Mouse (Mus musculus) stomach, embryonic 14.5 days (tissue): ENCODE results near the gene Sfn. TPM values are rescaled to one million over a fixed set of nuclear protein-coding genes. Genes with fewer than 3 reads are reported as not detected.
"Not testable (repeated sequence)": the region's sequence is repeated elsewhere in the genome, so short reads cannot be mapped to it uniquely, and the experiment has no call there.

Experiments
- ATAC-seq: fragments of 200-750 bp; cut with Nextera tagmentation; 2 replicates; pipeline ENCODE4 v1.8.0; 2017; ENCODE audit warnings: low read depth, moderate TSS enrichment; ENCODE audit not compliant: insufficient number of reproducible peaks, insufficient read depth, low FRiP score
- H3K27ac ChIP-seq: fragments of 300-500 bp; sonication (generic); 2 replicates; pipeline ENCODE4 v1.5.1; 2014; ENCODE audit warnings: mild to moderate bottlenecking, low read length, moderate library complexity, mixed read lengths
- H3K27me3 ChIP-seq: fragments of 300-500 bp; sonication (generic); 2 replicates; pipeline ENCODE4 v1.6.1; 2014; ENCODE audit warnings: low read length, control low read depth, mixed read lengths; ENCODE audit not compliant: control insufficient read depth, insufficient read depth
- H3K36me3 ChIP-seq: fragments of 300-500 bp; sonication (generic); 2 replicates; pipeline ENCODE4 v1.6.1; 2014; ENCODE audit warnings: mild to moderate bottlenecking, control low read depth, low read length, moderate library complexity, mixed read lengths; ENCODE audit not compliant: control insufficient read depth, insufficient read depth
- H3K4me1 ChIP-seq: fragments of 300-500 bp; sonication (generic); 2 replicates; pipeline ENCODE4 v1.6.1; 2014; ENCODE audit warnings: low read length, control low read depth, mixed read lengths; ENCODE audit not compliant: control insufficient read depth, insufficient read depth
- H3K4me2 ChIP-seq: fragments of 300-500 bp; sonication (generic); replicated peaks from 2 replicates; pipeline ENCODE4 v1.6.1; 2014; ENCODE audit warnings: low read depth, low read length, control low read depth
- H3K4me3 ChIP-seq: fragments of 300-500 bp; sonication (generic); 2 replicates; pipeline ENCODE4 v1.5.1; 2014; ENCODE audit warnings: low read depth, low read length, control low read depth
- H3K9ac ChIP-seq: fragments of 300-500 bp; sonication (generic); replicated peaks from 2 replicates; pipeline ENCODE4 v1.6.1; 2014; ENCODE audit warnings: low read depth, mild to moderate bottlenecking, control low read depth, low read length, moderate library complexity, mixed read lengths
- H3K9me3 ChIP-seq: fragments of 300-500 bp; sonication (generic); 2 replicates; pipeline ENCODE4 v1.6.1; 2016; ENCODE audit warnings: low read depth, low read length, control low read depth; ENCODE audit not compliant: control insufficient read depth
- WGBS: fragments of 180-500 bp; shearing (Covaris S2); extraction: QIAGEN DNeasy Blood & Tissue Kit; methylation state at CpG from one replicate; pipeline ENCODE4 v1.1.7; 2014; 5-methylcytosine and 5-hydroxymethylcytosine counted together
- polyA plus RNA-seq: library from polyadenylated mRNA; unstranded; fragments of >200 nt; fragmentation: Nextera tagmentation; extraction: Ambion mirVana; gene quantifications from 2 replicates; pipeline ENCODE4 v1.2.1, GENCODE M21; 2014

Sfn gene
- polyA plus RNA-seq = 158 and 163 TPM in 2 replicates

DNA sequence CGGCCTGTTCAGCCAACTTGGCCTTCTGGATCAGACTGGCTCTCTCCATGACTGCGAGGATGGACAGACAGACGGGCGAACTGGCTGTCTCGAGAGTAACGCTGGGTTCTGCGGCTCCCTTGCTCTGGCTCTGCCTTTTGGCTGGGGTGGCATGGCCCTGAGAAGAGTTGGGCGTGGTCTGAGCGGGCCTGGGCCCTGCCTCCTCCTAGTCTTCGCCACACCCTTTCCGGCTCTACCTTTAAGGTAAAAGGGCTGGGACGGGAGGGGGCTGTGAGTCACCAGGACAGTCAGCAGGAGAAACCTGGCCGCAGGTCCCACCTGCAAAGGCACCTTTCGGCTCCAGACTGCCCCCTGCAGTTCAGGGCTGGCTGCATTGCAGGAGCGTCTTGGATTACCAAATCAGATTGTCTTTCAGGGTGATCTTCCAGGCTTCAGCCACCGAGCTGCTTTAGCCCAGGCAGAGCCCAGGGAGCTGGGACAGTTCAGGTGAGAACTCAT lies at the start of gene Sfn:
Gene Sfn, minus strand, starts transcription at position 448 of the 498 bp plus-strand sequence.
- peak within 1 kb of the TSS; percentile 25 for H3K4me3 ChIP-seq
- peak; percentile 73 for ATAC-seq
- peak within 1 kb of the TSS; percentile 35 for H3K4me2 ChIP-seq
- no peaks in the 10 kb centered on the region for H3K9me3 ChIP-seq
- no peak within 1 kb of the TSS for H3K9ac ChIP-seq
- H3K36me3 ChIP-seq = peaks cover 8% of the 10 kb centered on the region; the same call in 1 of the 2 replicates
- H3K27ac ChIP-seq = peak within 1 kb of the TSS; percentile 53; the same call in 1 of the 2 replicates
- H3K4me1 ChIP-seq = peaks cover 5% of the 10 kb centered on the region; the same call in 1 of the 2 replicates
- peaks cover 15% of the 10 kb centered on the region for H3K27me3 ChIP-seq
- WGBS = 3% methylated on average over 16 of the region's 16 CpGs

DNA sequence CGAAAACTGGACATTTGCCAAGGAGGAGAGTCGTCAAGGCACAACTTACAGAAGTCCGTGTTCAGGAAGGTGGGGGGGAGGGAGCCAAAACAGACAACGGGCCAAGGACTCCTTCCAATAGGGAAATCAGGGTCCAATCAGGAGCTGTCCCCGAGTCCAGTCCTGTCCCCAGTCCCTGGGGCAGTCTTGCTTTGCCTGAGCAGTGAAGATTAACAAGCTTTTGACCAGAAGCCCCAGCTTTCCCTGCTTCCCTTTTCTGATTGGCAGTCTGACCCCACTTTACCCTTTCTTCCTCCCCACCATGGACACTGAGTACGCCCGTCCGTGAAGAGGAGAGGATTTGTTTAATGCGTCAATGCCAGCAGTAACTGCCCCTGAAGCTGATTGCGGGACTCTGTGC lies 49.5 kb upstream of the Sfn start:
- ATAC-seq = no peak
- WGBS = 31% methylated on average over 10 of the region's 10 CpGs

DNA sequence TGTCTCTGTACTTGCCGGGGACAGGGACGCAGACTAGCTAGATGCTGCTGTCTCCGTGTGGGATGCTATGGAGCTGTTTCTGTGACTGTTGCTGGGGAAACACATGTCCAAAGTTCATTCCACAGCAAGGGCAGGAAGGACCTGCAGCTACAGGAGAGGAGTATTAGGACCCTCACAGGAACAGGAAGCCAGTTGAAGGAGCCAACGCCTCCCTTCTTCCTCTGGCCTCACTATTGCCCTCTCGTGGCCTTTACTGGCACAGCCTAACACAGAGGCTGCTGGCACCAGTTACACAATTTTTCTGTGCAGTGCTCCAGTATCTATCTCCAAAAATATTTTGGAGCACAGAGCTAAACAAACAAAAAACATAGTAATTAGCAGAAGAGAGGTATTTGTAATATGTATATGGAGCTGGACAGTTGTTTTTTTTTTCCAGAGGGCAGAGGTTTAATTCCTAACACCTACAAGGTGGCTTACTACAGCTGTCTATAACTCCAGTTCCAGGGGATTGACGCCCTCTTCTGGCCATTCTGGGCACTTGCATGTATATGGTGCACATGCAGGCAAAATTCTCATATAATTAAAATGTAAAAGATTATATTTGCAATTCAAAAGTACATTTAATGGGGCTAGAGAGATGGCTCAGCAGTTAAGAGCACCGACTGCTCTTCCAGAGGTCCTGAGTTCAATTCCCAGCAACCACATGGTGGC lies 48.2 kb upstream of the Sfn start, which contains the start of gene Zdhhc18:
Gene Zdhhc18, minus strand, starts transcription at position 166 of the 711 bp plus-strand sequence.
- no peak for ATAC-seq
- Histone ChIP-seq H3K27ac (no peak within 1 kb of the TSS), H3K9ac (no peak within 1 kb of the TSS)

More for the DNA sequence above, 49.5 kb upstream of the Sfn start:
- no peak overlapping the region for H3K4me3 ChIP-seq
- peak overlapping the region; percentile 24; the same call in 1 of the 2 replicates for H3K27ac ChIP-seq
- 0 out of 2 replicates have a peak, but pooled peaks cover 6% of the 10 kb centered on the region for H3K4me1 ChIP-seq
- H3K4me2 ChIP-seq = no peak overlapping the region
- H3K36me3 ChIP-seq = no peaks in the 10 kb centered on the region
- H3K9ac ChIP-seq = no peak overlapping the region
- H3K9me3 ChIP-seq = no peaks in the 10 kb centered on the region
- no peaks in the 10 kb centered on the region for H3K27me3 ChIP-seq

DNA sequence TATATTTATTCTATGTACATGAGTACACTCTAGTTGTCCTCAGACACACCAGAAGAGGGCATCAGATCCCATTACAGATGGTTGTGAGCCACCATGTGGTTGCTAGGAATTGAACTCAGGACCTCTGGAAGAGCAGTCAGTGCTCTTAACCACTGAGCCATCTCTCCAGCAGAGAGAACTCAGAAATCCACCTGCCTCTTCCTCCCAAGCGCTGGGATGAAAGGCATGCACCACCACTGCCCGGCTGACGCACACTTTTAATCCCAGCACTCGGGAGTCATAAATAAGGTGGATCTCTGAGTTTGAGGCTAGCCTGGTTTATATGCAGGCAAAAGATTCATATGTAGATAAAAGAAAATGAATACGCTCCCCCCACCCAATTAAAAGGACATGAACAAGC lies 47.5 kb upstream of the Sfn start:
- H3K4me2 ChIP-seq, H3K27ac ChIP-seq, H3K9me3 ChIP-seq: not testable (repeated sequence)

More for the DNA sequence above, 48.2 kb upstream of the Sfn start, which contains the start of gene Zdhhc18:
- Histone ChIP-seq H3K36me3 (no peaks in the 10 kb centered on the region), H3K27me3 (no peaks in the 10 kb centered on the region), H3K4me2 (no peak within 1 kb of the TSS; the same call in 1 of the 2 replicates), H3K4me1 (0 out of 2 replicates have a peak, but pooled peaks cover 6% of the 10 kb centered on the region), H3K4me3 (no peak within 1 kb of the TSS), H3K9me3 (no peaks in the 10 kb centered on the region)
- WGBS = 38% methylated on average over 7 of the region's 7 CpGs

DNA sequence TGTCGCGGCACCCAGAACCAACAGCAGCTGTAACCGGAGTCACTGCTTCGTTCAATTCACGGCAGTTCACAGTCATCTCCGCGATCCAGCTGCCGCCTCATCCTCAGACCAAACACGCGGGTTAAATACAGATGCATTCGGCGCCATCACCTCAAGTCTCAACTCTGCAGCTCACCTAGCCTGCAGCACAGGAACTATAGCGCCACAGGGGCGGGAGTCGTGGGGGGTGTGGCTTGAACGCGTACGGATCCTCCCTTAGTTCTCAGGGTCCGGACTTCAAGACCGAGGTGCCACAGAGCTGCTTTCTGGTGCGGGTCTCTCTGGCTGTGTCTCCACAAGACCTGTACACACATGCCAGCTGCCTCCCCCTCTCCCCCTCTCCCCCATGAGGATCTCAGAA lies 43.7 kb upstream of the Sfn start:
- Histone ChIP-seq H3K4me2 (no peak overlapping the region; the same call in 1 of the 2 replicates), H3K36me3 (no peaks in the 10 kb centered on the region), H3K27ac (no peak overlapping the region), H3K9me3 (0 out of 2 replicates have a peak, but pooled peaks cover 7% of the 10 kb centered on the region), H3K9ac (no peak overlapping the region), H3K4me1 (no peaks in the 10 kb centered on the region), H3K27me3 (no peaks in the 10 kb centered on the region), H3K4me3 (no peak overlapping the region)
- WGBS = 41% methylated on average over 21 of the region's 21 CpGs
- ATAC-seq = no peak

More for the DNA sequence above, 47.5 kb upstream of the Sfn start:
- H3K27me3 ChIP-seq, H3K4me3 ChIP-seq, ATAC-seq, H3K36me3 ChIP-seq, H3K4me1 ChIP-seq, H3K9ac ChIP-seq: not testable (repeated sequence)
- 83% methylated on average over 5 of the region's 5 CpGs for WGBS

DNA sequence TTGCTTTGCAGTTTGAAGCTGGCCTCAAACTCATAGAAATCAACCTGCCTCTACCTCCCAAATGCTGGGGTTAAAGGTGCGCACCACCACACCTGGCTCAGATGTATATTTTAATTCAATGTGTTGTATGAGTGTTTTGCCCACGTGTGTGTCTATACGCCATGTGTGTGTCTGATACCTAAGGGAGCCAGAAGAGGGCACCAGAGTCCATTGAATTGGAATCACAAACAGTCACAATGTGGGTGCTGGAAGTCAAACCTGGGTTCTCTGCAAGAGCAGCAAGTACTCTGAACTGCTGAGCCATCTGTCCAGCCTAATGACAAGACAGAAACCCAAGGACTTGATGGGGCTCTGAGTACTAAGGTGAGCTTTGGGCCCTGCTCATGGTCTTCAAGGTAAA lies 43.2 kb upstream of the Sfn start:
- Histone ChIP-seq H3K9ac (no peak overlapping the region), H3K36me3 (no peaks in the 10 kb centered on the region), H3K4me2 (no peak overlapping the region), H3K27me3 (no peaks in the 10 kb centered on the region), H3K9me3 (0 out of 2 replicates have a peak, but pooled peaks cover 7% of the 10 kb centered on the region), H3K27ac (no peak overlapping the region), H3K4me3 (no peak overlapping the region), H3K4me1 (no peaks in the 10 kb centered on the region)
- ATAC-seq = no peak
- 85% methylated on average over 3 of the region's 3 CpGs for WGBS

DNA sequence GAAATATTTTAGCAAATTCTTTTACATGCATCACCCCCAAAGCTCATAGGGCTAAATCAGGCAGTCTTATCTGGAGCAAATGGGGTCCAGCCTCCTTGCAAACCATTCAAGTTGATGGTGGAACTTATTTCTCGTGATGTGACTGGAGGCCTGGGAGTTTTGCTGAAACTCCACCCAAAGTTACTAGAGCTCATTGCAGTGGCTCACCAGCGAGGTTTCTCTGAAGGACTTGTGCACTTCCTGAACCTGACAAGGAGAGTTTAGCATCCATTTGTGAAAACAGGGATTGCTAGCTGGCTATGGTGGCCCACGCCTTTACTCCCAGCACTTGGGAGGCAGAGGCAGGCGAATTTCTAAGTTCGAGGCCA lies 32.1 kb upstream of the Sfn start:
- Histone ChIP-seq H3K4me2 (no peak overlapping the region), H3K4me1 (peaks cover 12% of the 10 kb centered on the region; the same call in 1 of the 2 replicates), H3K27me3 (no peaks in the 10 kb centered on the region), H3K4me3 (no peak overlapping the region), H3K36me3 (no peaks in the 10 kb centered on the region), H3K27ac (no peak overlapping the region), H3K9ac (no peak overlapping the region), H3K9me3 (no peaks in the 10 kb centered on the region)
- WGBS = 85% methylated on average over 5 of the region's 5 CpGs
- no peak for ATAC-seq

DNA sequence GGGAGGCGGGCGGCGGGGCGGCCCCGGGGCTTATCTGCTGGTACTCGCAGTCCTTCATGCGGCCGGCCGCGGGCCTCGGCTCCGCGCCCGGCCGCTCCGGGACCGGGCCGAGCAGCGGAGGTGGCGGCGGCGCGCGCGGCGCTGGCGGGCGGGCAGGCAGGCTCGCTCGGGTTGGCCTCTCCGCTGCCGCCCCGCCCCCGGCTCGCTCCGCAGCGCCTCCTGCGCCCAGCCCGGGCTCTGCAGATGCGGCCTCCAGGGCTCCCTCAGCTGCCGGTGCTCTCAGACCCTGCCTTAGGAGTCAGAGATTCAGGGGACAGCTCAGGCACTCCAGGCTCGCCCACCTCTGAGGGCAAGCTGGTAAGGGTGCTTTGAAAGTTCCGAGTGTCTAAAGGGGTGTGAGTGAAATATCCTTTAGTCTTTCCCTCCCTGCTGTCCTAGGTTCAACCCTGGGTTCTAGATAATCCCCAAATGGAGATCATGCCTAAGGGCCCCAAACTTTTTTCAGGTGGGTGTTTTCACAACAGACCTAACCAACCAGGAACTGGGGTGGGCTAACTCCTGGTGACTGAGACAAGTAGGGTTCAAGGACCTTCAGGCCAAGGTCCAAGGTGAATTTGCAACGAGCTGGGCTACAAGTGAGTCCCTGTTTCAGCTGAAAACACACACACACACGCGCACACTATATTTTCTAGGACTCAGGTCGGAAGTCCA lies 31.5 kb upstream of the Sfn start:
- Histone ChIP-seq H3K9ac (peak overlapping the region; percentile 90), H3K27ac (0 out of 2 replicates have a peak overlapping the region, but pooled peaks have one; percentile 69), H3K36me3 (no peaks in the 10 kb centered on the region), H3K27me3 (no peaks in the 10 kb centered on the region), H3K9me3 (no peaks in the 10 kb centered on the region), H3K4me1 (peaks cover 12% of the 10 kb centered on the region; the same call in 1 of the 2 replicates), H3K4me3 (peak overlapping the region; percentile 73), H3K4me2 (peak overlapping the region; percentile 58)
- WGBS = 8% methylated on average over 40 of the region's 47 CpGs
- ATAC-seq = peak; percentile 87
